Mouse (Mus musculus) myocyte (in vitro differentiated cells): ENCODE data around the gene Gprc5c. TPM values are rescaled to one million over a fixed set of nuclear protein-coding genes. Genes with fewer than 3 reads are reported as not detected.

ENCODE experiments used
- H3K27me3 ChIP-seq: one replicate; pipeline ENCODE4 v1.6.1; 2011; ENCODE audit not compliant: control insufficient read depth, insufficient read depth, insufficient read length
- H3K36me3 ChIP-seq: one replicate; pipeline ENCODE4 v1.6.1; 2011; ENCODE audit not compliant: control insufficient read depth, insufficient read depth
- H3K4me2 ChIP-seq: one replicate; pipeline ENCODE4 v1.6.1; 2011; ENCODE audit warnings: low read depth, control low read depth
- H3K4me3 ChIP-seq: one replicate; pipeline ENCODE4 v1.5.1; 2011; ENCODE audit warnings: mild to moderate bottlenecking, control low read depth, moderate library complexity
- H3K79me2 ChIP-seq: one replicate; pipeline ENCODE4 v1.6.1; 2011; ENCODE audit not compliant: control insufficient read depth, insufficient read depth
- H3ac ChIP-seq: one replicate; pipeline ENCODE4 v1.6.1; 2011; ENCODE audit not compliant: control insufficient read depth, insufficient read length
- CEBPB ChIP-seq: IDR thresholded peaks from 2 replicates; pipeline ENCODE4 v1.6.1; 2011; ENCODE audit warnings: mild to moderate bottlenecking, moderate library complexity; ENCODE audit not compliant: poor library complexity, insufficient read depth, severe bottlenecking
- E2F4 ChIP-seq: IDR thresholded peaks from one replicate; pipeline ENCODE4 v1.6.1; 2011; ENCODE audit warnings: mild to moderate bottlenecking, control low read depth, moderate library complexity; ENCODE audit not compliant: insufficient read depth
- MAX ChIP-seq: IDR thresholded peaks from one replicate; pipeline ENCODE4 v1.6.1; 2011; ENCODE audit warnings: low read depth, mild to moderate bottlenecking, control low read depth
- MYOD1 ChIP-seq, 3 experiments: IDR thresholded peaks; one replicate each; pipeline ENCODE4 v1.6.1; 2011; ENCODE audit warnings: control low read depth in 2 of 3, low read depth in 2 of 3, mild to moderate bottlenecking in 2 of 3, moderate library complexity in 1 of 3; ENCODE audit not compliant: insufficient read length in 2 of 3, control insufficient read depth in 1 of 3
- MYOG ChIP-seq, 3 experiments: IDR thresholded peaks; one replicate each; pipeline ENCODE4 v1.6.1; 2011; ENCODE audit warnings: control low read depth in 2 of 3, low read depth in 2 of 3, mild to moderate bottlenecking in 2 of 3; ENCODE audit not compliant: insufficient read length in 2 of 3, control insufficient read depth in 1 of 3, insufficient read depth in 1 of 3
- POLR2A ChIP-seq: IDR thresholded peaks from one replicate; pipeline ENCODE4 v1.6.1; 2011; ENCODE audit warnings: low read depth, mild to moderate bottlenecking, control low read depth, moderate library complexity; ENCODE audit not compliant: insufficient read length
- POLR2AphosphoS2 ChIP-seq: IDR thresholded peaks from one replicate; pipeline ENCODE4 v1.6.1; 2011; ENCODE audit warnings: low read depth, control low read depth; ENCODE audit not compliant: insufficient read length
- REST ChIP-seq: IDR thresholded peaks from one replicate; pipeline ENCODE4 v1.6.1; 2011; ENCODE audit warnings: mild to moderate bottlenecking, control low read depth, moderate library complexity; ENCODE audit not compliant: insufficient read depth, insufficient read length
- SRF ChIP-seq: IDR thresholded peaks from one replicate; pipeline ENCODE4 v1.6.1; 2011; ENCODE audit warnings: low read depth; ENCODE audit not compliant: control insufficient read depth, insufficient read length
- TCF12 ChIP-seq: IDR thresholded peaks from one replicate; pipeline ENCODE4 v1.6.1; 2011; ENCODE audit warnings: mild to moderate bottlenecking, control low read depth; ENCODE audit not compliant: poor library complexity, insufficient read depth, severe bottlenecking
- TCF3 ChIP-seq: IDR thresholded peaks from one replicate; pipeline ENCODE4 v1.6.1; 2011; ENCODE audit warnings: low read depth, control low read depth; ENCODE audit not compliant: insufficient read length
- USF1 ChIP-seq: IDR thresholded peaks from one replicate; pipeline ENCODE4 v1.6.1; 2011; ENCODE audit warnings: low read depth, mild to moderate bottlenecking, control low read depth, moderate library complexity
- polyA plus RNA-seq: library from polyadenylated mRNA; unstranded; fragments of >200 nt; fragmentation: generic; extraction: Trizol; gene quantifications from one replicate; pipeline ENCODE4 v1.2.1, GENCODE M21; 2012; ENCODE audit warnings: missing spikeins

Gprc5c gene
- polyA plus RNA-seq, 1 experiment = 172 TPM

DNA sequence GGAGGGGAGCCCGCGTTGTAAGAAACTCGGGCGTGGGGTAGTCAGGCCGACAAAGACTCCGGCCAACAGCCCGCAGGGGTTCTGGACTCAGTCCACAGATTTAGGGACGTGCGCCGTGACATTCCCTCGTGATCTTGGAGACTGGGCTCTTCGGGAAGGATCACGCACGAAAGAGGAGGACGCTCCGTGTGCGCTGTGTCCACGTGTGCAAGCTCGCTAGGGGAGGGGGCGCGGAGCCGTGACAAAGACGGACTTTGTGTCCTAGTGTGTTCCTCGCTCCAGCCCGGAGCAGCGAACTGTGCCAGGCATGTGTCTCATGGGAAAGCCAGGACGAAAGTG is 286 bp downstream of the Gprc5c start:
- Histone ChIP-seq H3ac (peak overlapping the region; percentile 71), H3K4me2 (peak overlapping the region; percentile 95), H3K27me3 (peaks cover 5% of the 10 kb centered on the region), H3K36me3 (no peaks in the 10 kb centered on the region), H3K79me2 (peaks cover 9% of the 10 kb centered on the region), H3K4me3 (peak overlapping the region; percentile 57)
- TF ChIP-seq POLR2A (no peak), POLR2AphosphoS2 (peak; percentile 58)

DNA sequence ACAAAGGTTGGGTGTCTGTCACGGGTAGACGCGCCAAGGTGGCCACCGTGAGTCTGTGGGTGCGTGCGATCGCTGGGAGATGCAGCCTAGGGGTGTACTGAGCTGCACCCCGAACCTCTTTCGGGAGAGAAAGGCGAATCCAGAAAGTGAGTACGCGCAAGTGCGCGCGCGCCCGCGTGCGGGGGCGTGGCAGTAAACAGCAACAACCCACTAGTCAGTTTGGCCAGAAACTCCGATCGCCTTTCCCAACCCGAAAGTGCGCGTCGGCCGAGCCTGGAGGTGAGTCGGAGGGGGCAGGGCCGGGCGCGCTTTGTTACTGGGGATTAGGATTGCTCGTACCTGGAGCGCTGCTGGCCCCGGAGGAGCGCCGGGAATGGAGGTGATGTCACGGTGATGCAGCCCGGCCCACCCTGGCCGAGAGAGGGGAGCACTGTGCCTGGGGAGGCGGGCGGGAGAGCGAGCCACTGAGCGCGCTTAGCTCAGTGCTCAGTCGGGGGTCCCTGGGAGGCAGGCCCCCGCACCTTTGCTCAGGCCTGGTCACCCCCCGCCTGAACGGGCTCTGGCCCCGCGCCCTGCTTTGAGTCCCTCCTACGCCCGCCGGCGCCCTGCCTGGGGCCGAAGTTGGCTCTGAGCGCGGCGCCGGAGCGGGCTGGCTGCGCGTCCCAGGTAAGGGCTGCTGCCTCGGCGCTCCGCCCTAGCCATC is 807 bp downstream of the Gprc5c start:
- H3K4me2 ChIP-seq = peak overlapping the region; percentile 95
- H3K4me3 ChIP-seq = peak overlapping the region; percentile 57
- peak overlapping the region; percentile 71 for H3ac ChIP-seq
- TF ChIP-seq TCF3 (no peak), MYOG (IDR thresholded peaks at IDR 0.05; ENCODE audit: control insufficient read depth in 1 of 3, insufficient read depth in 1 of 3, insufficient read length in 2 of 3, low read depth in 2 of 3) (peak in 1 of 3 experiments; percentile 1), MYOD1 (IDR thresholded peaks at IDR 0.05; ENCODE audit: control insufficient read depth in 1 of 3, insufficient read length in 2 of 3, low read depth in 2 of 3) (peak in 1 of 3 experiments; percentile 2), POLR2A (peak; percentile 60), E2F4 (no peak)
- H3K79me2 ChIP-seq = peaks cover 9% of the 10 kb centered on the region
- no peaks in the 10 kb centered on the region for H3K36me3 ChIP-seq
- H3K27me3 ChIP-seq = peaks cover 5% of the 10 kb centered on the region

DNA sequence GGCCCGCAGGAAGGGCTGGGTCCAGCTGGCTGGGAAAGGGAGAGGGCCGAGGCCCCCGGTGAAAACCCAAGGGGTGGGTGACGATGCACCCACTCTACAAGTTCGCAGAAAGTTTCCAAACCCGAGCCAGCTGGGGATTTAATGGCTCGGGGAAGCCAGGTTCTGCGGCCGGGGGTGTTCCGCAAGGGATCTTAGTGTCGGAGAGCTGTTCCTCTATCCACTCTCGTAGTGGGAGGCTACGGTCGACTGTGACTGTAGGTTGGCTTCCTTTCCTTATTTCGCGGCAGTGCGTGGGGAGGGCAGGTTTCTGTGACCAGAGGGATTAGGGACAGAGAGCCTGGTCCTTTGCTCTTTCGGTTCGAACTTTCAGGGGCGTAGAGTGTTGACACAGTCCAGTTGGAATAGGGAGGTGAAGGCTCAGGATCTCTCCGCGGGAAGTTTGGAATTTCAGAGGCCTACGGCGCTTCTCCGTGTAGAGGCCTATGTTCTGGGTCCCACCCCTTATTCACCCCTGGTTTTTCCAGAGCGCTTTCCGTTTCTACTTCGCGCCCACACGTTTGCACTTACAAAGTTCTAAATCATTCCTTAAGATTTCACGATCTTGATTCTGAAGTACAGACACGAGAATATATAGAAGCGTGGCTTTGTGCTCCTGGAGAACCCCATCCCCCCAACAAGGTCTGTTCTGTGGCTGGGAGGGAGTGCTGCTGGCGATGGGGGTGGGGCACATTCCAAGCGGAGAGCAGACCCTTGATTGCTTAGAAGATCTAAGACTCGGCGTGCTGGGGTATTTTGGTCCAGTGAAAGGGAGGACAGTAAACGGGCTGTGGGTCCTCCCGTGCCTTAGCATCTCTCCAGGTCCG is 1.6 kb downstream of the Gprc5c start:
- H3K36me3 ChIP-seq = no peaks in the 10 kb centered on the region
- peak overlapping the region; percentile 95 for H3K4me2 ChIP-seq
- peak overlapping the region; percentile 57 for H3K4me3 ChIP-seq
- peaks cover 5% of the 10 kb centered on the region for H3K27me3 ChIP-seq
- peak overlapping the region; percentile 71 for H3ac ChIP-seq
- TF ChIP-seq USF1 (no peak), REST (no peak), TCF3 (no peak), POLR2A (no peak), MYOG (IDR thresholded peaks at IDR 0.05; ENCODE audit: control insufficient read depth in 1 of 3, insufficient read depth in 1 of 3, insufficient read length in 2 of 3, low read depth in 2 of 3) (no peak), TCF12 (no peak), CEBPB (no peak), SRF (no peak), POLR2AphosphoS2 (no peak), E2F4 (no peak)
- peaks cover 9% of the 10 kb centered on the region for H3K79me2 ChIP-seq

DNA sequence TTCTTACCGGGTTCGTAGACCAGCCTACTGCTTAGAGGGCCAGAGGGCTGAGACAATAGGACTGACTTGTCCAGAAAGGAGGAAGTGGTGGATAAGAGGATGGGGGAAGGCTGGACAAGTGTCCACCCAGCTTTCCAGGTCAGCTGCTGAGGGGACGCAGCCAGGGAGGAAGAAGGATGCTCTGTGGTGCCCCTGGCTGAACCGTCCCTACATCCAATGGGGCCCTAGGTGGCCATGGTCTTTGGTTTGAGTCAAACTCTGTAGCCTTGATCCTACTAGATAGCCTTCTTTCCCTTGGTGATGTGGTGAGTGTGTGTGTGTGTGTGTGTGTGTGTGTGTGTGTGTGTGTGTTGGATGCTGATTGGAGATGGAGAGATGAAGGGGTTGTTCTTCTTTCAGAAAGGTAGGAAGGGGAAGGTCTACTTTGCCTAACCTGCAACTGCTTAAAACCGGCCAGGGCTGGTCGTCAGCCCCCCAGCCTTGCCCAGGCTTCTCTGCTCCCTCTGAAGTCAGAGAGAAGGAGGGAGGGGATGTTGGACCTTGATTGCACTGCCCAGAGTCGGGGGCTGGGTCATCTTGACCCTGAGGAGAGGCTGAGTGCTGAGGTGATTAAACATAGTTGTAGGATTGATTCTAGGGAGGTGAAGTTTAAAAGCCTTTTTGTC is 2.4 kb downstream of the Gprc5c start:
- Histone ChIP-seq H3K36me3 (no peaks in the 10 kb centered on the region), H3K79me2 (peaks cover 9% of the 10 kb centered on the region), H3ac (no peak overlapping the region), H3K27me3 (peaks cover 5% of the 10 kb centered on the region), H3K4me3 (peak overlapping the region; percentile 57), H3K4me2 (peak overlapping the region; percentile 95)
- TF ChIP-seq MAX = no peak
- TF ChIP-seq POLR2AphosphoS2 = no peak
- no peak for TF ChIP-seq REST
- no peak for TF ChIP-seq POLR2A
- TF ChIP-seq TCF12 = no peak
- TF ChIP-seq MYOG (IDR thresholded peaks at IDR 0.05; ENCODE audit: control insufficient read depth in 1 of 3, insufficient read depth in 1 of 3, insufficient read length in 2 of 3, low read depth in 2 of 3) = no peak
- TF ChIP-seq E2F4 = no peak
- TF ChIP-seq CEBPB = no peak
- no peak for TF ChIP-seq SRF
- no peak for TF ChIP-seq USF1
- no peak for TF ChIP-seq TCF3
- no peak for TF ChIP-seq MYOD1 (IDR thresholded peaks at IDR 0.05; ENCODE audit: control insufficient read depth in 1 of 3, insufficient read length in 2 of 3, low read depth in 2 of 3)

DNA sequence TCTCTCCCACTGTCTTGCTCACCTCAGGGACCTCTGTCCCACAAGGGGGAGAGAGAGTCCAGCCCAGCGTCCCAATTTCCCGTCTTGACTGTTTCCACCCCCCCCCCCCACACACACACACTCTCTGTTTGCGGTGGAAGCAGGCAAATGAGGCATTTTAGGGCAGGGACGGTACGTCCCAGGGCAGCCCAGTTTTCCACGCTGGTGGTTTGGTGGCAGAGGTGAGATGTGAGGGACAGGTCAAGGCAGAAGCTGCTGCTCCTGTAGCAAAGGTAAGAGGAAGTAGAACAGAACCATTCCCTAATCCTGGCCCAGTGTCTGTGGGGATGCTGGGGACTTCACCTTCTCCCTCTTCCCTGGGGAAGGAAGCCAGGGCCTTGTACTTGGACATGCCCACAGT is 3.6 kb downstream of the Gprc5c start:
- Histone ChIP-seq H3K4me2 (peak overlapping the region; percentile 95), H3K36me3 (no peaks in the 10 kb centered on the region)

More for the DNA sequence above, 3.6 kb downstream of the Gprc5c start:
- Histone ChIP-seq H3K4me3 (peak overlapping the region; percentile 57), H3K27me3 (peaks cover 5% of the 10 kb centered on the region), H3ac (no peak overlapping the region), H3K79me2 (peaks cover 9% of the 10 kb centered on the region)
- no peak for TF ChIP-seq CEBPB
